Mouse (Mus musculus) layer of hippocampus, adult 9-10 months (tissue): ENCODE results near the gene Bin2.
"Not testable (repeated sequence)": the region's sequence is repeated elsewhere in the genome, so short reads cannot be mapped to it uniquely, and the experiment has no call there.

ENCODE experiments used
- DNase-seq: peaks from one replicate; pipeline ENCODE4 v3.0.0; 2022; ENCODE audit warnings: low spot score

Gene Bin2

GRCm38 (mm10) chr15:100646161-100646560, 23.2 kb downstream of the Bin2 start:
- no peak for DNase-seq

DNA sequence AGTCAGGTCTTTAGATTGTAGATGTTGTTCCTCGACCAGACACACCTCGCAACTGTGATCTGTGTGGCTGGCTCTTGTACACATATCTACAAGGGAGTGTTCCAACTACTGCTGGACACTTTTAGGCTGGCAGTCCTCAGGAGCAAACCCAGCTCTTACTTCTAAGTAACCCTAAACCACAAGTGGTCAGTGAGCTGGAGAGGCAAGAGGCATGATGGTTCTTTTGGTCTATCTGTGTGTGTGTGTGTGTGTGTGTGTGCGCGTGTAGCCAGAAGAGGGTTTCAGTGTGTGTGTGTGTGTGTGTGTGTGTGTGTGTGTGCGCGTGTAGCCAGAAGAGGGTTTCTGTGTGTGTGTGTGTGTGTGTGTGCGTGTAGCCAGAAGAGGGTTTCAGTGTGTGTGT, 26.9 kb downstream of the Bin2 start:
- DNase-seq = no peak

- no peak for DNase-seq
These were observed 28.0 kb downstream of the Bin2 start for GRCm38 (mm10) chr15:100641226-100641810.

DNA sequence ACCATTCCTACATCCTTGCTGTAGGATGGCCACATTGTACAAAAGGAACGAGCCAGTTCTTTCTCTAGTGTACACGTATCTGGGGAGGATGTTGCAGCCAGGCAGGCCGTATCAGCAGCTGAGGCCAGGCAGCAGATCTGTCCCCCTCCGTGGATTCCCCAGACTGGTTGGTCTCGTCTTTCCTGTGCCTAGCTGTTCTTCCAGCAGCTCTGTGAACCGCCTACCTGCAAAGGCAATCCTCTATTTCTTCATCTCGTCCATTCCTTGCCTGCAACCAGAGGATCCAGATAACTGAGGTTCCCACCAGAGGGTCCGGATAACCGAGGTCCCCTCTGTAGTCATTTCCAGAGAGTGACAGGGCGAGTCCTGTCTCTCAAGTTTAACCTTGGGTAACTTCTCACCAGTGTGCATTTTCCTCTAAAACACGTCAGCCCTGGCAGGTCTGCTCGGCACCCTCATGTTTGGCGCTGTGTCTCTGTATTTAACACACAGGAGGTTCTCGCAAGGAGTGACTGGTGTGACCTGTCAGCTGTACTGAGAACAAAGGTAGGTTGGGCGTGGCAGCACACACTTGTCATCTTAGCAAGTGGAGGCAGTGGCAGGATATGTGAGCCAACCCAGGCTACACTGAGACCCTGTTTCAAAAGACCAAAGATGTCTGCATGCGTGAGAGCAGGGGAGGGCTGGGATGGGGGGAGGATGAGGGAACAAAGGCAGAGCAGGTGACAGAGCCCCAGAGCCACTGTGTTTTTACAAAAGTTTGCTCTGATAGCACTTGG, 29.2 kb downstream of the Bin2 start:
- DNase-seq = no peak

DNA sequence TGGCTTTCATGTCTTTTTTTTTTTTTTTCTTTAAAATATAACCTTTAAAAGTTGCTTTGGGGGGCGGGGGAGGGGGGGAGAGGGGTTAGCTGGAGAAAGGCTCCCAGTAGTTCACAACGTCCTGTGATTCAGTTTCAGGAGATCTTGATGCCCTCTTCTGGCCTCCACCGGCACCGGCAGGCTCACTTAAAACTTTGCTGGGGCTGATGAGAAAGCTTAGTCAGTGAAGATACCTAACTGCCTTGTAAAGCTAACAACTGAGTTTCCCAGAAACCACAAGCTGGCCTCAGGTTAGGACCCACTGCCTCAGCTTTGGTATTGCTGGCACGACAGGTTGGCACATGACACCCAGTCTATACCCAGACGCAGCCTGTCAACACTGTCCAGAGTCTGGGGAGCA, 31.7 kb downstream of the Bin2 start:
- no peak for DNase-seq

DNA sequence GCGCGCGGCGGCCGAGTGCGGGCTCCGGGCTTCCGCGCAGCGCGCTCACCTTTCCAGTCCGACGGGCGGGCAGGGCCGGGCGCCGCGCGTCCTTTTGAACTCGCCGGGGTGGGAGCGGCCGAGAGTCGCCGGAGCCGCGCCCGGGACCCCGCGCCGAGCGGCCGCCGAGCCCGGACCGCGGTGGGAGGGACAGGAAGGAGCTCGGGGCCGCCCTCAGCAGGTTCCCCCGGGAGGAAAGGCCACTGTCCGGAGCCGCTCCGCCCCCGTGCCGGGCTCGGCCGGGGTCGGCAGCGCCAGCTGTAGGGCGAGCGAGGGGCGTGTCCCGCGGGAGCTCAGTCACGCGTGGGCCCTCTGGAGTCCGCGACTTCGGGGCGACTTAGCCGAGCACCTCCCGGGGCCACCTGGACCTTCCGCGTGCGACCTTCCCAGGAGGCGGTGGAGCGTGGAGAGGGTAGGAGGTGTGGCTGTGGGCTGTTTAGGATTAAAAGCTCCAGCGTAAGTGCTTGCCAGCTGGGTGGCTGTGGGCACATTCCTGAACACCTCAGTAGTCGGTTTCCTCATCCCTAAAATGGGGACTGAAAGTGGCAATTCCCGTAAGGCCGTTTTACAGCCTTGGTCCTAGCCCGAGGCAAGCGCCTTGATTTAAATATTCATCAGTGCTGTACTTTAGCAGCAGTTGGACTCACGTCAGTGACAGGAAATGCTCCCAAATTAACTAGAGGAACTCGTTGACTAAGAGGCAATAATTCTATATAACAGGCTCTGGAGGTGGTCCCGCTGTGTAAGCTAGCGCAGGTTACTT, 32.5 kb downstream of the Bin2 start, which contains the start of gene Smagp:
TSS of gene Smagp (minus strand) at position 241 of the 802 bp plus-strand sequence.
- DNase-seq = no peak

DNA sequence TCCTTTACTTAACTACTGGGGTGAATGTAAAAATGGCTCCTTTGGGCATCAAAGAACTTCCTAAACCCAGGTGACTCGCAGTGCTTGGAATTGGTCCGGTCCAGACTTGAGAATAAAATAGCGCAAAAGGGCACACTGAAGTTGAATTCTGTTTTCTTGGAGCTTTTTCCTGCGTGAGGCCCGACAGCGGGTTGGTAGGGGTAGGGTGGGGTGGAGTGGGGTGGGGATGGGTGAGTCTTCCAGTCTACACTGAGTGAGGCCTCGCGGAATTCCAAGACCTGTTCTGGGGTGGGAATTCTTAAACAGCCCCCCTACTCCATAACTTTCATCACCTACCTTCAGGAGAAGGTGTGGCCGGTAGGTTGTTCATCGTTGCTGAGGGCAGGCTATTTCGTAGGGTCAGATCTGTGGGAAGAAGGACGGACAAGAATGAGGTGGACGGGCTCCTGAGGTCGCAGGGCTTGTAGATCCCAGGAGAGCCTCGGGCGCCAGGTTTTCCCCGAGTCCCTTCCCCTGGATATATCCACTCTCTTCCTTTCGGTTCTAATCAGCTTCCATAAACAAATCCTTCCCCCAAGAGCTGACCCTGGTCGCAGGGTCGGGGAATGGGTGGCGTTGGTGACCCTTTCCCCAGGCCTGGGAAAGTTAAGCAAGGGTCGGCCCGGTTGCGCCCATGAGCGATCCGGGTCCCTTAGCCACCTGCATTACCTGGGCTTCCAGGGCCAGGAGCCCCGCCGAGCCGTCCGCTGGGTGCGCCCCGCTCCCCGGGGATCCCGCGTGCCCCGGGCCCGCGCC, 33.3 kb downstream of the Bin2 start:
- DNase-seq = no peak

- no peak for DNase-seq
These were observed 34.1 kb downstream of the Bin2 start for GRCm38 (mm10) chr15:100635239-100635638.

- no peak for DNase-seq
These were observed 36.0 kb downstream of the Bin2 start for GRCm38 (mm10) chr15:100633341-100633740.

DNA sequence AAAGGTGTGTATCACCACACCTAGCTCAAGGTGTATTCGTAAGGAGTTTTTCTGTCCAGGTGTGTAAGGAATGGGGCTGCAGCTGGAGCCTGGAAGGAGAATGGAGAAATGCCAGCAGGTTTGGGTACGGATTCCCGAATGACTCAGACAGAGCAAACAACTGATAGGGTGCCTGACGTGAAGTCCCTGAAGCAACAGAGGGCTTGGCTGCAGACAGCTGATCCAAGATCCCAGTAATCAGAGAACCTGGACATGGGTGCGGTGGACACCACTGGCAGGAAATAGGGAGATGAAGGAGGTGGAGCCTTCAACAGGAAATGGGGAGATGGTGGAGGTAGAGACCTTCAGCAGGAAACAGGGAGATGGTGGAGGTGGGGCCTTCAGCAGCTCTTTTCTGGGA, 37.0 kb downstream of the Bin2 start:
- DNase-seq = no peak

DNA sequence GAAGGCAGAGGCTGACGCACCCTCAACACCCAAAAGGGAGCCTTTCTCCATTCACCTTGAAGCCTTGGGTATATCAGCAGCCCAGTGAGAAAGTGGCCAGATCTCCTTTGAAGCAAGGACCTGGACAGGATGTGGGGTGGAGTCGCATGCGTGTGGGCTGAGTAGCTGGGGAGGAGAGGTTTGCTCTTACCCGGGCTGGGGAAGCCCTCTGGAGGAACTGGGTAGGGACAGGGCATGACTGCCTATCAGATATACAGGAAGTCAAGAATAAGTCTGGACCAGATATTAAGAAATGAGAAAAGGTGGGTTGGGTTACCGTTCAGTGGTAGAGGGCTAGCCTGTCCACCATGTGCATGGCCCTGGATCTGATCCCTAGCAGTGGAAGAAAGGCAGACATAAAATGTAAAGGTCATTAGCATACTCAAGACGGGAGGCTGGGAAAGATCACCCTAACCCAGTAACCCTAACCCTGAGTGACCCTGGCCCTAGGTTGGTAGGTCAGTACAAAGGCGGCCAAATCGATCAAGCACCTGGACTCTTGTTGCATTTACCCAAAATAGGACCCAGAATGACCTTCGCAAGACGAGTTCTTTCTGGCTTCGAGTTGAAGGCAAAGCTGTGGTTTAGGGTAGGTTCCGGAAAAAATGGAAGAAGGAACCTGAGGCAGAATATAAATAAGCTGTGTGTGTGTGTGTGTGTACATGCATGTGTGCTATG, 37.7 kb downstream of the Bin2 start:
- DNase-seq = no peak

DNA sequence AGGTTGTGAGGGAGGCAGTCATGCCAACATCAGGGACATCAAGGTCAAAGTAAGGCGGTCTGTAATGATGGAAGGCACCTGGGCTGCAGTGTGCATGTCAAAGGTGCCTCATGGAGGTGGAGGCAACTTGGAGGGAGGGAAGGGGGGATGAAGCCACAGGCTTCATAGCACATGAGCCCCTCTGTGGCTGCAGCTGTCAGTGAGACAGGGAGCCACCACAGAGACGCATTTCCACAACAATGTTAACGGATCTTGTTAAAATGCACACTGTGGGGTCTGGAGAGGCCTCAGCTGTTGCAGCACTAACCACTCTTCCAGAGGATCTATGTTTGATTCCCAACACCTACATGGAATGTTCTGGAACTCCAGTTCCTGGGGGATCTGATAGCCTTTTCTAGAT, 39.2 kb downstream of the Bin2 start:
- DNase-seq = no peak

DNA sequence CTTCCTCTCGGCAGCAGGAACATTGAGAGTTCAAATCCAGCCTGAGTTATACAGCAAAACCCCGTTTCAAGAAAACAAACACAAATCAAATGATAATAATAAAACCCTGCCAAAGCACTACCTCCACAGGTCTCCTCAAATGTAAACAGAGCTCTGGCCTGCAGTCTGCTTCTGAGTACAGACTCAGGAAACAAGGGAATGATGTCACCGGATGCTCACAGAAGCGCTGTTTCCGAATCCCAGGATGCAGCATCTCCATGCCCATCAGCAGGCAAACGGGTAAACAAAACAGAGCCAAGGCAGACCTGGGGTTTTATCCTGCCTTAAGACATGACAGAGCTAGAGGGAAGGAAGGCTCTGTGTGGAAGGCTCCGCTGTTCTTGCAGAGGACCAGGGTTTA, 40.6 kb downstream of the Bin2 start:
- no peak for DNase-seq

GRCm38 (mm10) chr15:100627774-100628370, 41.5 kb downstream of the Bin2 start:
- DNase-seq = no peak

DNA sequence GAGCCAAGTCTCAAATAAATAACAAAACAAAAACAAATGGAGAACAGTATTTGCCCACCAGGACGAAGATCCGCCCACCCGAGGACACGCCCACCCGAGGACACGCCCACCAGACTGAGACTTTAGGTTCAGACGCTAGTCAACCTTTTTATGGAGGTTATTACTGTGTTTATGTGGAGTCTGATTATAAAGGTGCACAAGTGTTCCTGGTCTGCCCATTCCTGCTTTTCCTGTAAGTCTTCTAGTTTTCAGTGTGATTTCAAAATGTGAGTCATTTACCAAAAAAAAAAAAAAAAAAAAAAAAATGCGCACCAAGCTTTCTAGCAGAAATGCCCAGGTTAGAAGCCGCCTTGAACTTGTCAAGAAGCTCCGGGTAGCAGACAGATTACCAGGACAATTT, 42.1 kb downstream of the Bin2 start:
- DNase-seq = no peak

- no peak for DNase-seq
These were observed 44.9 kb downstream of the Bin2 start for GRCm38 (mm10) chr15:100624435-100624834.

GRCm38 (mm10) chr15:100623754-100624153, 45.6 kb downstream of the Bin2 start:
- no peak for DNase-seq

- DNase-seq = no peak
These were observed 47.2 kb downstream of the Bin2 start for GRCm38 (mm10) chr15:100622164-100622563.

GRCm38 (mm10) chr15:100621671-100622070, 47.7 kb downstream of the Bin2 start:
- DNase-seq = not testable (repeated sequence)

DNA sequence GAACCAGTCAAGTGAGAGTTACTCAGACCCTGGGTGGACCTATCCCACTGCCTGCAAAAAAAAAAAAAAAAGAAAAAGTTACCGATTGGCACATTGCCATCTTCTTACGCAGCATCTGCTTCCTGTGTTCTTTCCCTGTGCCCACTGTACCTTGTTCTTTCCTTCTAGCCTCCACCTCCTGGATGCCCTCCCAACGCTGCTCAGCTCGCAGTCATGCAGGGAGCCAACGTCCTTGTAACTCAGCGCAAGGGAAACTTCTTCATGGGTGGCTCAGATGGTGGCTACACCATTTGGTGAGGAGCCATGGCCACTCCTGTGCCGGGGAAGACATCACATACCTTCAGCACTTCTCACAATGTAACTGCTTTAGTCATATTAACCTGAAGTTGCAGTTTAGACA, 50.2 kb downstream of the Bin2 start:
- DNase-seq = no peak

DNA sequence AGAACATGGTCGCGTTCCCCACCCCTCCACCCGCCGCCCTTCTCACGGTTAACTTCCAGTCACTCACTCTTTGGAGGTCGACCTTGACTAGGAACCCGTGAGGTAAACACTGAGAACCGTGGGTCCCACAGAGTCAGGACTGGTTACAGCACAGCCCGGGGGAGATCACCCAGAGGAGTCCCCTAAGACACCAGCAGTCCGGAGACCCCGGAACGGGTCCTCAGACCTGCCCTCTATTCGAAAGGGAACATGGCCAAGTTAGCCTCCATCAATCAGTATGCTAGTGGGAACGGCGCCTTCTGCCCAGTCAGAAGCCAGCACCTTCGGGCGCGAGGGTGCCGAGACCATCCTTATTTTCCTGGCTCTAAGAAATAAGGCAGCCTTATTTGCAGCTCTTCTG, 53.1 kb downstream of the Bin2 start:
- no peak for DNase-seq
